Mouse (Mus musculus): ENCODE measurements around the gene Gsc. TPM values are rescaled to one million over a fixed set of nuclear protein-coding genes. Genes with fewer than 3 reads are reported as not detected.
A peak's percentile ranks its signal among the peaks of the same experiment; 100 is the strongest.

Gsc gene
- polyA plus RNA-seq, 1 experiment from 2014 or later = 1.4 TPM

- H3K27ac ChIP-seq (ENCODE audit: low read depth, low read length) = no peak overlapping the region
- no peaks in the 10 kb centered on the region for H3K4me1 ChIP-seq (replicated peaks; ENCODE audit: control insufficient read depth, insufficient read depth, low read length)
- WGBS = 77% methylated on average over 11 of the region's 11 CpGs
- H3K4me3 ChIP-seq (ENCODE audit: low read depth, low read length) = no peak overlapping the region
- no peak for ATAC-seq (replicated peaks; ENCODE audit: low FRiP score)
- H3K36me3 ChIP-seq (ENCODE audit: control insufficient read depth, insufficient read depth, low read length) = no peaks in the 10 kb centered on the region
- H3K9me3 ChIP-seq (ENCODE audit: control insufficient read depth, low read length) = no peaks in the 10 kb centered on the region
- no peak overlapping the region for H3K9ac ChIP-seq (ENCODE audit: low read depth, low read length)
- H3K27me3 ChIP-seq (replicated peaks; ENCODE audit: control insufficient read depth, insufficient read depth, low read length) = no peaks in the 10 kb centered on the region
- no peak for DNase-seq (ENCODE audit: low spot score)
- H3K4me2 ChIP-seq = no peak overlapping the region
Observed at GRCm38 (mm10) chr12:104443716-104444115, 29.4 kb downstream of the Gsc start.

DNA sequence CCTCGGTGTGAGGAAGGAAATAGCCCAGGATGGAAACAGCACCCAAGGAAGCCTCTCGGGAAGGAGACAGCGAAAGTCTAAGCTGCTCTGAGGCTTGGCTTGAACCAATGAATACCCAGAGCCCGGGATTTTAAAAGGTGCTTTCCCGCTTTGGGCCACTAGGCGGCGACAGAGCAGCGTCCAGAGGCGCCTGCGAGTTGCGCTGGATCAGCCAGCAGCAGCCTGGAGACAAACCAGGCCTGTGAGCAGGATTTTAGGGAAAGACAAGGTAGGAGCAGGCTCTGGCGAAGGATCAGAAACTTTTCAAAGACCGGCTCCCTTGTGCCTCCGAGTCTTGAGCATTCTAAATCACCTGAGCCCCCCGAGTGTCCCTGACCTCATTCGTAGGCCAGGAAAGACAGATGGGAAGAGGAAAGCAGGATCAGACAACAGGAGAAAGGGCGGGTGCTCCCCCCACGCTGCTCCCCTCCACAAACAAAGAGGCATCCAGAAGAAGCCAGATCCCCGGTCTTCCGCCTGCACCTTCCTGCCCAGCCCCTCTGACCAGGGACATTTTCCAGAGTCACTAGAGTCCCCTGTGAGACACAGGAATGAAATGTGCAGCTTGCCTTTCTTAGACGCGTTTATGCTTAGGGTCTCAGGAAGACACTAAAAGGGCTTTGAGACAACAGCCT is 32.9 kb downstream of the Gsc start:
- no peak for ATAC-seq (replicated peaks; ENCODE audit: low FRiP score)
- Histone ChIP-seq H3K9me3 (ENCODE audit: control insufficient read depth, low read length) (no peaks in the 10 kb centered on the region), H3K4me1 (replicated peaks; ENCODE audit: control insufficient read depth, insufficient read depth, low read length) (no peaks in the 10 kb centered on the region), H3K27ac (ENCODE audit: low read depth, low read length) (no peak overlapping the region), H3K27me3 (replicated peaks; ENCODE audit: control insufficient read depth, insufficient read depth, low read length) (no peaks in the 10 kb centered on the region), H3K36me3 (ENCODE audit: control insufficient read depth, insufficient read depth, low read length) (no peaks in the 10 kb centered on the region), H3K4me2 (no peak overlapping the region), H3K9ac (ENCODE audit: low read depth, low read length) (no peak overlapping the region), H3K4me3 (ENCODE audit: low read depth, low read length) (no peak overlapping the region)
- WGBS = 14% methylated on average over 22 of the region's 22 CpGs
- DNase-seq (ENCODE audit: low spot score) = peak; percentile 75

DNA sequence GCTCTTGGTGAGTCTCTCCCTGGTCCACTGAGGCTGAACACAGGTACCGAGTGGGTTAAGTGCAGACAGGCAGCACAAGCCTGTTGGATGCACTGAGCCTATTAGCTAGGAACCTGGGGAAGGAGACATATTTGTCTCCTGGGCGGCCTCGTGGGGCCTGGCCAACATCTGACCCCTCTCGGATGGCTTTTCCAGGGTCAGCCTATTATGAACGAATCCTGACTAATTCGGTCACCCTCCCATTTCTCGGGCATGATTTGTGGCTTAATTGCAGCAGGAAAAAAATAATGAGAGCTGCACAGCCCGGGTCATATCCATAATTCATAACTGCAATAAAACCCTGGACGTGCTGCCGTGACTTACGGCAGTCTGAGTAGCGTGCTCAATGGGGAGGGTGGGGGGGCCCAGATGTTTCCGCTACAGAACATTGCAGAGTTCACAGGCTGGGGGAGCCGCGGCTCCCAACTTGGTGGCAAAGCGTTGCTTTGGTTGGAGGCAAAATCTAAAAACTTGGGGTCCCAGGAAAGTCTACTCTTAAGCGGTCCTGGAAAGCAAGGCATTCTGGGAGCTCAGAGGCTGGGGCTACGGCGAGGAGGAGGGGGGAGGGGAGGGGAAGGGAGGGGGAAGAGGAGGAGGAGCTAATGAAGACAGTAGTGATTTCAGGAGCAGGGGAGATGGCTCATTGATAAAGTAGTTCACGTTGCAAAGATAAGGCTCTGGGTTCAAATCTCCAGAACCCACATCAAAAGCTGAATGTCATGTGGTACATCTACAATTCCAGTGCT is 39.0 kb downstream of the Gsc start:
- Histone ChIP-seq H3K4me2 (no peak overlapping the region), H3K27me3 (replicated peaks; ENCODE audit: control insufficient read depth, insufficient read depth, low read length) (no peaks in the 10 kb centered on the region), H3K4me3 (ENCODE audit: low read depth, low read length) (no peak overlapping the region), H3K27ac (ENCODE audit: low read depth, low read length) (no peak overlapping the region), H3K9me3 (ENCODE audit: control insufficient read depth, low read length) (no peaks in the 10 kb centered on the region), H3K4me1 (replicated peaks; ENCODE audit: control insufficient read depth, insufficient read depth, low read length) (no peaks in the 10 kb centered on the region), H3K36me3 (ENCODE audit: control insufficient read depth, insufficient read depth, low read length) (no peaks in the 10 kb centered on the region), H3K9ac (ENCODE audit: low read depth, low read length) (no peak overlapping the region)
- ATAC-seq (replicated peaks; ENCODE audit: low FRiP score) (no peak), DNase-seq (ENCODE audit: low spot score) (no peak)
- WGBS = 76% methylated on average over 20 of the region's 20 CpGs

DNA sequence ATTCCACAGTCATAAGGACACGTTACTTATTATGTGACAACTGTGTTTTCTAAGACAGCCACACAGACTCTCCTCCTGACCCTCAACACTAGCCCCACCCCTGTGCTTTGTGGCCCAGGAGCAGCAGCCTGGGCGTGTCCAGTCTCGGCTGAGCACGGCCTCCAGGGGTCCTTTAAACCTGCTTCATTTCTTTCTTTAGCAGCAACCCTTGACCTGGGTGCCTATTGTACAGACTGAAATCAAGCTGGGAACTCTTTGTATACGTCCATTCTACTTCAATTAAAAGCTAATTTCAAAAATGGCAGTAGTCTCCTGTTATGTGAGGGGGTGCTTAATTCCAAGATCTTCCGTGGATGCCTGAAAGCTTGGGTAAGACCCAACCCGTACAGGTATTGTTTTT is 39.9 kb downstream of the Gsc start:
- H3K9me3 ChIP-seq (ENCODE audit: control insufficient read depth, low read length) = no peaks in the 10 kb centered on the region
- H3K27me3 ChIP-seq (replicated peaks; ENCODE audit: control insufficient read depth, insufficient read depth, low read length) = no peaks in the 10 kb centered on the region
- 65% methylated on average over 7 of the region's 7 CpGs for WGBS
- ATAC-seq (replicated peaks; ENCODE audit: low FRiP score) (no peak), DNase-seq (ENCODE audit: low spot score) (no peak)
- H3K4me3 ChIP-seq (ENCODE audit: low read depth, low read length) = no peak overlapping the region
- no peak overlapping the region for H3K4me2 ChIP-seq
- H3K27ac ChIP-seq (ENCODE audit: low read depth, low read length) = no peak overlapping the region
- H3K4me1 ChIP-seq (replicated peaks; ENCODE audit: control insufficient read depth, insufficient read depth, low read length) = no peaks in the 10 kb centered on the region
- no peak overlapping the region for H3K9ac ChIP-seq (ENCODE audit: low read depth, low read length)
- H3K36me3 ChIP-seq (ENCODE audit: control insufficient read depth, insufficient read depth, low read length) = no peaks in the 10 kb centered on the region

GRCm38 (mm10) chr12:104431359-104431758 is 41.8 kb downstream of the Gsc start:
- Histone ChIP-seq H3K4me2 (no peak overlapping the region), H3K9ac (ENCODE audit: low read depth, low read length) (no peak overlapping the region), H3K4me3 (ENCODE audit: low read depth, low read length) (no peak overlapping the region), H3K27me3 (replicated peaks; ENCODE audit: control insufficient read depth, insufficient read depth, low read length) (no peaks in the 10 kb centered on the region), H3K36me3 (ENCODE audit: control insufficient read depth, insufficient read depth, low read length) (no peaks in the 10 kb centered on the region), H3K27ac (ENCODE audit: low read depth, low read length) (no peak overlapping the region), H3K9me3 (ENCODE audit: control insufficient read depth, low read length) (no peaks in the 10 kb centered on the region), H3K4me1 (replicated peaks; ENCODE audit: control insufficient read depth, insufficient read depth, low read length) (no peaks in the 10 kb centered on the region)
- DNase-seq (ENCODE audit: low spot score) (no peak), ATAC-seq (replicated peaks; ENCODE audit: low FRiP score) (no peak)
- 69% methylated on average over 10 of the region's 10 CpGs for WGBS

- 11% methylated on average over 7 of the region's 7 CpGs for WGBS
- Histone ChIP-seq H3K9me3 (ENCODE audit: control insufficient read depth, low read length) (no peaks in the 10 kb centered on the region), H3K4me1 (replicated peaks; ENCODE audit: control insufficient read depth, insufficient read depth, low read length) (no peaks in the 10 kb centered on the region), H3K9ac (ENCODE audit: low read depth, low read length) (no peak overlapping the region), H3K27me3 (replicated peaks; ENCODE audit: control insufficient read depth, insufficient read depth, low read length) (no peaks in the 10 kb centered on the region), H3K36me3 (ENCODE audit: control insufficient read depth, insufficient read depth, low read length) (no peaks in the 10 kb centered on the region), H3K4me2 (no peak overlapping the region), H3K27ac (ENCODE audit: low read depth, low read length) (no peak overlapping the region), H3K4me3 (ENCODE audit: low read depth, low read length) (no peak overlapping the region)
- DNase-seq (ENCODE audit: low spot score) = peak; percentile 48
- ATAC-seq (replicated peaks; ENCODE audit: low FRiP score) = 0 out of 2 replicates have a peak, but pooled peaks have one; percentile 23
Observed at GRCm38 (mm10) chr12:104426915-104427314, 46.2 kb downstream of the Gsc start.

- Histone ChIP-seq H3K4me1 (replicated peaks; ENCODE audit: control insufficient read depth, insufficient read depth, low read length) (no peaks in the 10 kb centered on the region), H3K36me3 (ENCODE audit: control insufficient read depth, insufficient read depth, low read length) (no peaks in the 10 kb centered on the region), H3K9ac (ENCODE audit: low read depth, low read length) (no peak overlapping the region), H3K27ac (ENCODE audit: low read depth, low read length) (no peak overlapping the region), H3K4me3 (ENCODE audit: low read depth, low read length) (no peak overlapping the region), H3K4me2 (no peak overlapping the region), H3K27me3 (replicated peaks; ENCODE audit: control insufficient read depth, insufficient read depth, low read length) (no peaks in the 10 kb centered on the region), H3K9me3 (ENCODE audit: control insufficient read depth, low read length) (no peaks in the 10 kb centered on the region)
- DNase-seq (ENCODE audit: low spot score) = no peak
- ATAC-seq (replicated peaks; ENCODE audit: low FRiP score) = no peak
- WGBS = 71% methylated on average over 3 of the region's 3 CpGs
Observed at GRCm38 (mm10) chr12:104425591-104425990, 47.5 kb downstream of the Gsc start.

DNA sequence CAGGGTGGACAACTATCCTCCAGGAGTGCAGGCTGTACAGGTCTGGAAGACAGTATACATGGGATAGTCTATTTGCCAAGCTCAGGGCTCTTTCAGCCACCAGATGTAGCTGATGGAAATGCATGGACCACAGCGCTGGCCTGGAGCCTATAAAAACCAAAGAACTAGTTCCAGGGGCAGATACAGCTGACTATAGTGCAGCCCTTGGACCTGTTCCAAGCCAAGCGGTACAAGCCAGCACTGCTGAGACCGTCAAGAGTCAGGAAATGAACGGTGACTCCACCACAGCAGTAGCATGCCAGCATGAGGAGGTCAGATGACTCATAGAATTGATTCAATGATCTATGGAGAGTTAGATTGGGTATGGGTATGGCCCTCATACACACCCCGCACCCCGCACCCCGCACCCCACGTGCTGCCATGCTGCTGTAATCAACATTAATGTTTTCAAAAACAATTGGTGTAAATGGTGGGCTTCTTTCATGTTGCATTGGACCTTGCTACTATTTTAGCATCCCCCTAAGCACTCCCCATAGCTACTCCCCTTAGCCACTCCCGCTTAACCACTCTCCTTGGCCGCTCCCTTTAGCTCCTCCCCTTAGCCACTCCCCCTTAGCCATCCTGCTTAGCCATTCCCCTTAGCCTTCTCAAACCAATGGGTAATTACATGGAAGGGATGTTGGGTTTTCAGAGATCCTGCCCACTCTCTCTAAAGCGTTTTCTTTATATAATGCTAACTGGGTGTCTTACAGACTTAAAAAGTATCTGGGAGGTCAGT is 50.3 kb downstream of the Gsc start:
- DNase-seq (ENCODE audit: low spot score) (no peak), ATAC-seq (replicated peaks; ENCODE audit: low FRiP score) (no peak; the same call in 1 of the 2 replicates)
- no peak overlapping the region for H3K9ac ChIP-seq (ENCODE audit: low read depth, low read length)
- H3K27me3 ChIP-seq (replicated peaks; ENCODE audit: control insufficient read depth, insufficient read depth, low read length) = no peaks in the 10 kb centered on the region
- no peak overlapping the region for H3K27ac ChIP-seq (ENCODE audit: low read depth, low read length)
- no peaks in the 10 kb centered on the region for H3K9me3 ChIP-seq (ENCODE audit: control insufficient read depth, low read length)
- no peaks in the 10 kb centered on the region for H3K36me3 ChIP-seq (ENCODE audit: control insufficient read depth, insufficient read depth, low read length)
- H3K4me3 ChIP-seq (ENCODE audit: low read depth, low read length) = no peak overlapping the region
- 71% methylated on average over 11 of the region's 11 CpGs for WGBS
- no peaks in the 10 kb centered on the region for H3K4me1 ChIP-seq (replicated peaks; ENCODE audit: control insufficient read depth, insufficient read depth, low read length)
- H3K4me2 ChIP-seq = no peak overlapping the region
